Mouse (Mus musculus): ENCODE results near the gene Ifitm3.

DNA sequence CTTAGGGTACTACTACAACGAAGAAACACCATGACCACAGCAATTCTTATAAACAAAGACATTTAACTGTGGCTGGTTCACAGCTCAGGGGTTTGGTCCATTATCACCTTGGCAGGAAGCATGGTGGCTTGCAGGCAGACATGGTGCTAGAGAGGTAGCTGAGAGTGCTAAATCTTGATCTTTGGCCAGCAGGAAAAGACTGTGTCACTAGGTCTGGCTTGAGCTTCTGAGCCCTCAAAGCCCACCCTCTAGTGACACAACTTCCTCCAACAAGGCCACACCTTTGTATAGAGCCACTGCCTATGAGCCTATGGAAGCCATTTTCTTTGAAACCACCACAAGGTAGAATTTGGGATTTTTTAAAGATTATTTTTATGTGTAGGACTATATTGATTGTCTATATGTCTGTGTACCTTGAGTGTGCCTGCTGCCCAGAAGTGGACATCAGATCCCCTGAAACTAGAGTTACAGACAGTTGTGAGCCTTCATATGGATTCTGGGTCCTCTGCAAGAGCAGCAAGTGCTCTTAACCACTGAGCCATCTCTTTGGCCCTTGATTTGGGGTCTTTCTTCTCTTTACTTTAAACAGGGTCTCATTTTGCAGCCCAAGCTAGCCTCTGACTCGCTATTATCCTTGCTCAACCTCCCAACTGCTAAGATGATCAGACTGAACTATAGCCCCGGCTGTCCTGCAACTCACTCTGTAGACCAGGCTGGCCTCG, 29.0 kb upstream of the Ifitm3 start:
- TF ChIP-seq ZNF384 (IDR thresholded peaks at IDR 0.05; ENCODE audit: low read depth, low read length): no peak
- no peak for TF ChIP-seq ZC3H11A (IDR thresholded peaks at IDR 0.05; ENCODE audit: borderline replicate concordance, low read depth, low read length)
- no peak for TF ChIP-seq MAFK (IDR thresholded peaks at IDR 0.05; ENCODE audit: insufficient read depth, low read depth, low read length)

Measured in ES-E14 (cell line).